Mouse (Mus musculus) erythroblast, embryonic 14.5 days (primary cell): ENCODE data around the gene Sh3bp4.

Experiments used
- GATA1 ChIP-seq: IDR thresholded peaks from 2 replicates; pipeline ENCODE4 v1.6.1; 2012; ENCODE audit warnings: low read length, inconsistent platforms, mixed read lengths
- TAL1 ChIP-seq: IDR thresholded peaks from 3 replicates; pipeline ENCODE4 v1.6.1; 2012; ENCODE audit warnings: low read length, inconsistent platforms, mixed read lengths

DNA sequence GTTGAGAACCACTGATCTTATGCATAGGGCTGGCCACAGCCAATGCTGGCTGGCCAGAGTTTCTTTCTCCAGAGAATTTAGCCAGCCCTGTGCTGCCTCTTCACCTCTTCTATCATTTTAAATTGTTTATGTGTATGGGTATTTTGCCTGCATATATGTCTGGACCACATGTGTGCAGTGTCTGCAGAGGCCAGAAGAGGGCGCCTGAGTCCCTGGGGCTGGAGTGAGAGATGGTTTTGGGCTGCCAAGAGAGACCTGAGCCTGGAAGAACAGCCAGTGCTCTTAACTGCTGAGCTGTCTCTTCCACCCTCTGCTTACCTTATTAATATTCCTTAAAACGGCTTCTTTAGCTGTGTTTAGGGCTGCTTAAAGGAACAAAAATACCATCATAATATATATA lies 105.1 kb downstream of the Sh3bp4 start:
- TF ChIP-seq GATA1 (no peak), TAL1 (no peak)
